In the genomic region with DNA sequence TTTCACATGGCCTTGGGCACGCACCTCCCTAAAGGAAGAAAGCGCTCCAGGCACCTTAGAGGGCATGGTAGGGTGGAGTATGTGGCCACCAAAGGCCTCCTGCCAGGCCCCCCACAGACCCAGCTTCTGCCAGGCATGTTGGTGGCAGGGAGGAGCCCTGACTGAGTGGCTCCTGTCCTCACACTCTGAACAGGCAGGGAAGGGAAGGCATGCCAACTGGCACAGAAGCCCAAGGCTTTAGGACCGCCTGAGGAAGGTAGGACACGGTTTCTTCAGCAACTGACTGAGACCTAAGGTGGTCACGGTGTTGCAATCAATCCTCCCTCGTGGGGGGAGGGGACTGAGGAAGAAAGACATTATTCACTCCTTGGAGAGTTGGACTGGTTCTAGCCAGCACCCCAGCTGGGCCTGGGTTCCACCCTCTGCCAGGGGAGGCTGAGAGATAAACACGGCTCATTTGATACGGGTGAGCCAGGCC, we compare ENCODE assay signal across 10 mouse cellular contexts. TPM values are rescaled to one million over a fixed set of nuclear protein-coding genes. Genes with fewer than 3 reads are reported as not detected.
A peak's percentile ranks its signal among the peaks of the same experiment; 100 is the strongest.
DNase-seq lines count a peak whose midpoint lies in the region; ATAC-seq and TF ChIP-seq lines count a peak whose summit lies in the region.
"Had no signal": no experiment of that assay in that cellular context is flagged by ENCODE, and none has a peak within 500 bp of the region (broad histone marks: within the 10 kb centered on the region; RNA-seq: fewer than 3 reads in every experiment).

No protein-coding gene starts in this region.

- no peak; the same call in 1 of the 2 replicates for ATAC-seq in heart, embryonic 12.5 days (ENCODE audit: insufficient number of reproducible peaks, low FRiP score)
- ATAC-seq in intestine, embryonic 15.5 days, result no peak

- H3K27ac ChIP-seq in heart, embryonic 12.5 days (ENCODE audit: poor library complexity, severe bottlenecking), result no peak overlapping the region
- no peak overlapping the region for H3K27ac ChIP-seq in intestine, embryonic 15.5 days
- no peak overlapping the region for H3K27ac ChIP-seq in layer of hippocampus, adult 2 months

- intact Hi-C loops in heart, postnatal 10 days (cut with DNase I), result loop anchor here (5.0 kb wide), 1 partner anchor 173 kb away; no protein-coding TSS in a partner anchor

- TF ChIP-seq CTCF in layer of hippocampus, adult 2 months (conservative IDR thresholded peaks at IDR 0.05), result no peak

- H3K36me3 ChIP-seq in heart, embryonic 12.5 days, result no peaks in the 10 kb centered on the region
- no peaks in the 10 kb centered on the region for H3K36me3 ChIP-seq in intestine, embryonic 15.5 days

- no peak overlapping the region for H3K4me3 ChIP-seq in heart, embryonic 12.5 days
- H3K4me3 ChIP-seq in intestine, embryonic 15.5 days (replicated peaks), result no peak overlapping the region
- no peak overlapping the region for H3K4me3 ChIP-seq in layer of hippocampus, adult 2 months

- peaks cover 3% of the 10 kb centered on the region; the same call in 1 of the 2 replicates for H3K4me1 ChIP-seq in heart, embryonic 12.5 days (replicated peaks)
- H3K4me1 ChIP-seq in intestine, embryonic 15.5 days (replicated peaks), result no peaks in the 10 kb centered on the region

- peak; percentile 24 to 34 for DNase-seq in heart, postnatal 10 days
- peak; percentile 45 for DNase-seq in adrenal gland, adult 8-10 months
- DNase-seq in fibroblast of lung, adult 2 months (ENCODE audit: low read depth), result peak; percentile 48
- peak; percentile 43 to 74 for DNase-seq in kidney, postnatal 25 days
- no peak for DNase-seq in layer of hippocampus, adult 2 months (ENCODE audit: low spot score in 2 of 2)
- no peak for DNase-seq in spleen, postnatal 14 days (ENCODE audit: low spot score in 2 of 2)

- no peaks in the 10 kb centered on the region for H3K9me3 ChIP-seq in heart, embryonic 12.5 days (replicated peaks)
- no peaks in the 10 kb centered on the region for H3K9me3 ChIP-seq in intestine, embryonic 15.5 days

- no peak overlapping the region for H3K9ac ChIP-seq in heart, embryonic 12.5 days
- no peak overlapping the region for H3K9ac ChIP-seq in intestine, embryonic 15.5 days

- 67% methylated on average over 8 of the region's 8 CpGs for WGBS in heart, embryonic 12.5 days
- 66% methylated on average over 8 of the region's 8 CpGs for WGBS in intestine, embryonic 15.5 days

- peaks cover 13% of the 10 kb centered on the region for H3K27me3 ChIP-seq in heart, embryonic 12.5 days (replicated peaks)
- H3K27me3 ChIP-seq in intestine, embryonic 15.5 days (replicated peaks), result peaks cover 3% of the 10 kb centered on the region; the same call in 1 of the 2 replicates

- H3K4me2 ChIP-seq in heart, embryonic 12.5 days, result no peak overlapping the region
- no peak overlapping the region for H3K4me2 ChIP-seq in intestine, embryonic 15.5 days (replicated peaks)

RNA-seq across cellular contexts. Expression of a gene that starts 8.2 kb away (rescaled TPM):
- not detected for total RNA-seq in heart, postnatal 10 days (2021)
- polyA plus RNA-seq in heart, embryonic 12.5 days (2016; fragmentation: Nextera tagmentation; extraction: Ambion mirVana), result 0.11 and 0.21 TPM in 2 replicates
- not detected for total RNA-seq in adrenal gland, adult 8-10 months (2022)
- polyA plus RNA-seq in intestine, embryonic 15.5 days (2015; fragmentation: Nextera tagmentation; extraction: Ambion mirVana), result 0.69 and 0.72 TPM in 2 replicates
- total RNA-seq in layer of hippocampus, adult 2 months (2021), result under 1 TPM; 0.27 to 0.38 TPM
- total RNA-seq: CH12.LX; megakaryocyte, adult 5-6 weeks had no signal

RNA-seq across cellular contexts. Expression of a gene that starts 33.9 kb away (rescaled TPM):
- 10 to 100 TPM; 15.7 TPM for total RNA-seq in heart, postnatal 10 days (2021)
- polyA plus RNA-seq in heart, embryonic 12.5 days (2016; fragmentation: Nextera tagmentation; extraction: Ambion mirVana), result 4.3 and 4.5 TPM in 2 replicates
- 10 to 100 TPM; 17.0 to 25.7 (median 19.9) TPM for total RNA-seq in adrenal gland, adult 8-10 months (2022)
- 3.5 and 3.9 TPM in 2 replicates for polyA plus RNA-seq in intestine, embryonic 15.5 days (2015; fragmentation: Nextera tagmentation; extraction: Ambion mirVana)
- 10 to 100 TPM; 26.6 to 28.2 TPM for total RNA-seq in layer of hippocampus, adult 2 months (2021)

Comparison
In these comparisons a context has a peak if more than half of its experiments do, and no peak if none do; other contexts are left out.
1. DNase-seq: peak in heart, postnatal 10 days (2 of 2), adrenal gland, adult 8-10 months (single experiment), fibroblast of lung, adult 2 months (single experiment) and kidney, postnatal 25 days (2 of 2); none in layer of hippocampus, adult 2 months (0 of 2) and spleen, postnatal 14 days (0 of 2).